Mouse (Mus musculus): ENCODE results near the gene Tctn1. TPM values are rescaled to one million over a fixed set of nuclear protein-coding genes. Genes with fewer than 3 reads are reported as not detected.

The Tctn1 gene
- total and polyA plus RNA-seq, 2 experiments, result 1.6 to 5.9 TPM

DNA sequence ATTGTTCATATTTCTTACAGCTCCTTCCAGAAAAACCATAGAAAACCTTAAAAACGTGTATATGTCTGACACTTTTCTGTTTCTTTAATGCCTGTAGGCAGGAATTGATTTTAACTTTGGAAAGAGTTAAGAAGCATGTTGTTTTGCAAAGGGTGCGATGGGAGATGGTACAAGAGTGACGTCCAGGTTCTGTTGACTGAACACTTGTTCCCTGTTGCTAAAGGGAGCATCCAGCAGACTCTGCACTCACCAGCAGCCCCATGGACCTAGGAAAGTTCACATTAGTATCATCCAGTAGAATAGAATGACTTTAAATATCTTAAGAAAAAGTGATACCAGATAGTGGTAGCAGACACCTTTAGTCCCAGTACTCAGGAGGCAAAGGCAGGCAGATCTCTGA is 42.3 kb upstream of the Tctn1 start:
- DNase-seq (ENCODE audit: extremely low read depth, low read depth, low spot score), result peak; percentile 85
- Histone ChIP-seq H3K4me3 (ENCODE audit: insufficient read depth, low read depth, low read length) (no peak overlapping the region), H3K79me2 (ENCODE audit: control insufficient read depth, insufficient read depth, low read length) (peaks cover 32% of the 10 kb centered on the region), H3K4me1 (ENCODE audit: control insufficient read depth, insufficient read depth, low read length) (peaks cover 34% of the 10 kb centered on the region), H3K36me3 (ENCODE audit: control insufficient read depth, insufficient read depth, low read length) (peaks cover 6% of the 10 kb centered on the region; the same call in 1 of the 2 replicates), H3K27me3 (ENCODE audit: control insufficient read depth, insufficient read depth, low read length) (no peaks in the 10 kb centered on the region), H3K9ac (ENCODE audit: low read depth, low read length) (no peak overlapping the region; the same call in 1 of the 2 replicates), H3K27ac (replicated peaks; ENCODE audit: insufficient read depth, low read depth, low read length) (peak overlapping the region; percentile 70)
- TF ChIP-seq CTCF (IDR thresholded peaks at IDR 0.05; ENCODE audit: low read depth, low read length) (no peak), POLR2A (IDR thresholded peaks at IDR 0.05; ENCODE audit: extremely low read depth, insufficient read depth, low read length) (no peak)
- 26% methylated on average over 3 of the region's 3 CpGs for WGBS

DNA sequence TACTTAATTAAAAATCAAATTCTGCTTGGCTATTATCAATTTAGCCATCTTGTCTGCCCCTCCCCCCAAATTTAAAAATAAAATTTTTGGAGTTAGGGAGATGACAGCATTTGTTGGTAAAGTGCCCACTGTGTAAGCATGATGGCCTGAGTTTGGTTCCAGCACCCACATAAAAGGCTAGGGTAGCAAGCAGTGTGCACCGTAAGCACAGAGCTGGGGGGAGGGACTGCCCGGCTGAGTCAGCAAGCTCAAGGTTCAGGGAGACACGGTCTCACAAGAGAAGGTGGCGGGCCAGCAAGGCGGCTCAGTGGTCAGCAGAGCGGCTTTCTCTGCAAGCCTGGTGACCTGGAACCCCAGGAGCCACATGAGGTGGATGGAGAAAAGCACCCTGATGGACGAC is 41.2 kb upstream of the Tctn1 start:
- peak; percentile 73 for DNase-seq (ENCODE audit: extremely low read depth, low read depth, low spot score)
- WGBS, result 44% methylated on average over 7 of the region's 7 CpGs

DNA sequence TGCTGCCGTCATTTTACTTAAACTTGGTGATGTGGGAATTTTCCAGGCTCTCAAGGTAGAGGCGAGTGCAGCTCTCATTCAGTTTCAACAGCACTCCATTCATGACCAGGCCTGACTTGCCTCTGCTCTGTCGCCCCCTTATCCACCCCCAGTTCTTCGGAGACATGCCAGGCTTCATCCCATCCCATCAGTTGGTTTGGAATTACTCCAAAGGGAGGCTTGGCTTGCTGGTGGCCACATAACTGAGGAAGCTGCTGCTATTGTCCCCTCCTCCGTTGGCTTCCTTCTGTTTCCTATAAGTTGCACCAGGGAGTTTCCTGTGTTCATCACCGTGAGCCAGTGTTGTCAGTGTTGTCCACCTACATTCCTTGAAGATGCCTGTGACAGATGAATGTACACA is 40.3 kb upstream of the Tctn1 start:
- Histone ChIP-seq H3K27me3 (ENCODE audit: control insufficient read depth, insufficient read depth, low read length) (no peaks in the 10 kb centered on the region), H3K9ac (ENCODE audit: low read depth, low read length) (no peak overlapping the region), H3K79me2 (ENCODE audit: control insufficient read depth, insufficient read depth, low read length) (peaks cover 42% of the 10 kb centered on the region), H3K4me1 (ENCODE audit: control insufficient read depth, insufficient read depth, low read length) (peaks cover 34% of the 10 kb centered on the region), H3K36me3 (ENCODE audit: control insufficient read depth, insufficient read depth, low read length) (peaks cover 6% of the 10 kb centered on the region; the same call in 1 of the 2 replicates), H3K4me3 (ENCODE audit: insufficient read depth, low read depth, low read length) (no peak overlapping the region), H3K27ac (replicated peaks; ENCODE audit: insufficient read depth, low read depth, low read length) (no peak overlapping the region)
- TF ChIP-seq POLR2A (IDR thresholded peaks at IDR 0.05; ENCODE audit: extremely low read depth, insufficient read depth, low read length), result no peak
- no peak for TF ChIP-seq CTCF (IDR thresholded peaks at IDR 0.05; ENCODE audit: low read depth, low read length)
- 76% methylated on average over 6 of the region's 6 CpGs for whole genome bisulfite sequencing
- DNase-seq (ENCODE audit: extremely low read depth, low read depth, low spot score), result no peak

More for the DNA sequence above, 41.2 kb upstream of the Tctn1 start:
- Histone ChIP-seq H3K79me2 (ENCODE audit: control insufficient read depth, insufficient read depth, low read length) (peaks cover 34% of the 10 kb centered on the region), H3K36me3 (ENCODE audit: control insufficient read depth, insufficient read depth, low read length) (peaks cover 6% of the 10 kb centered on the region; the same call in 1 of the 2 replicates), H3K4me1 (ENCODE audit: control insufficient read depth, insufficient read depth, low read length) (peaks cover 34% of the 10 kb centered on the region), H3K9ac (ENCODE audit: low read depth, low read length) (no peak overlapping the region), H3K27ac (replicated peaks; ENCODE audit: insufficient read depth, low read depth, low read length) (peak overlapping the region; percentile 29; the same call in 1 of the 2 replicates), H3K27me3 (ENCODE audit: control insufficient read depth, insufficient read depth, low read length) (no peaks in the 10 kb centered on the region), H3K4me3 (ENCODE audit: insufficient read depth, low read depth, low read length) (no peak overlapping the region)
- TF ChIP-seq CTCF (IDR thresholded peaks at IDR 0.05; ENCODE audit: low read depth, low read length) (no peak), POLR2A (IDR thresholded peaks at IDR 0.05; ENCODE audit: extremely low read depth, insufficient read depth, low read length) (no peak)

DNA sequence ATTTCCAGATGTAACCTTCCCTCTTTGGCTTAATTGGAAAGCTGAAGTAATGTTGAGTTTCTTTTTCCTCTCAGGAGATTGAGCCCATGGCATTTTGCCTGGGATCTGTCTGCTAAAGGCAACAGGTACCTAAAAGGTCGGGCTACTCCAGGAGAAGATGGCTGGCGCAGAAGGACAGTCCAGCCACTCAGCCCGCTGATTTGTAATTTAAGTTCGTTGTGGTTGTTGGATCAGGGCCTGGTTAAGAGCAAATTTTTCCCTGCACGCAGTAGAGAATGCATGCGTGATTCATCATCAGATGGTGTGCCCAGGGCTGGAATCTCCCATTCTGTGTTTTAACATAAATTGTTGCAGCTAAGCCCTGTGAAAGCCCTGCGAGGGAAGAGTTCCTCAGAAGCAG is 39.7 kb upstream of the Tctn1 start:
- no peak overlapping the region for H3K27ac ChIP-seq (replicated peaks; ENCODE audit: insufficient read depth, low read depth, low read length)
- DNase-seq (ENCODE audit: extremely low read depth, low read depth, low spot score), result peak; percentile 57
- H3K4me1 ChIP-seq (ENCODE audit: control insufficient read depth, insufficient read depth, low read length), result peaks cover 34% of the 10 kb centered on the region
- WGBS, result 67% methylated on average over 7 of the region's 7 CpGs
- no peak overlapping the region for H3K4me3 ChIP-seq (ENCODE audit: insufficient read depth, low read depth, low read length)
- H3K27me3 ChIP-seq (ENCODE audit: control insufficient read depth, insufficient read depth, low read length), result no peaks in the 10 kb centered on the region
- peaks cover 42% of the 10 kb centered on the region for H3K79me2 ChIP-seq (ENCODE audit: control insufficient read depth, insufficient read depth, low read length)
- peaks cover 6% of the 10 kb centered on the region; the same call in 1 of the 2 replicates for H3K36me3 ChIP-seq (ENCODE audit: control insufficient read depth, insufficient read depth, low read length)
- no peak overlapping the region for H3K9ac ChIP-seq (ENCODE audit: low read depth, low read length)
- TF ChIP-seq POLR2A (IDR thresholded peaks at IDR 0.05; ENCODE audit: extremely low read depth, insufficient read depth, low read length) (no peak), CTCF (IDR thresholded peaks at IDR 0.05; ENCODE audit: low read depth, low read length) (no peak)

DNA sequence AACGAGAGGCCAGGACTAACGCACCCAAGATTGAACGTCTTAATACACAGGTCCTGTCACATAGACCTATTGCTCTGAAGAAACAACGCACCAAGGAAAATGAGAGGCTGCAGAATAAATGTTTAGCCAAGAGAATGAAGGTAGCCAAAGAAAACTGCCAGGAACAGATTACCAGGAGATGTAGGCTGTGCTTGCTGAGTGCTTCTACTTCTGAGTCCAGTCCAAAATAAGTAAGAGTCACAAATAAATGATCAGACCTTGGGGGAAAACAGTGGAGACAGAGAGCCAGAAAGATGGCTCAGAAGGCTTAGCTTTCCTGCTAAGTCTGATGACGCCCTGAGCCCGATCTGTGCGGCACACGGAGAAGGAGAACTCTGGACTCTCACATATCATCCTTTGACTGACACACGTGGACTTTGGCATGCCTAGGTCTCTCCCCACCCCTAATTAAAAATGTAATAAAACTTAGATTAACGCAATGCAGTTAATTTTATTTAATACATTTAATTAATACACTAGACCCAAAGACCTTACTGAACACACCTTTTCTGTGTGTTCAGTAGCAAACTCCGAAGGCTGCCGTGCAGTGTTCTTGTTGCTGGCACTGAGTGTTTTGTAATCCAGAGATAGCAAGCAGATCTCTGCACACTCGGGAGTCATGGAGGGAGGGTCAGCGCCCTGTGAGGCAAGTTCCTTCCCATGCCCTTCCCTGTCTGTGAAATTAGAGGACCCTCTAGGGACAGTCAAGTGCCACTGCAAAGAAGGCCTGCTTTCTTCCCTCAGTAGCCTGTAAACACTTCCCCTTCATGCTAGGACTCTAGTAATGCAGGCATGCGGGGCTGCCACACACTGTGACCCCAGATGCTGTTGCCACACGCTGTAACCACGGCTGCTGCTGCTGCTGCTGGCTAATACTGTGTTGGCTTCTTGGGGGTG is 38.8 kb upstream of the Tctn1 start:
- H3K9ac ChIP-seq (ENCODE audit: low read depth, low read length), result peak overlapping the region; percentile 44; the same call in 1 of the 2 replicates
- H3K4me1 ChIP-seq (ENCODE audit: control insufficient read depth, insufficient read depth, low read length), result peaks cover 34% of the 10 kb centered on the region
- peak overlapping the region; percentile 31 for H3K27ac ChIP-seq (replicated peaks; ENCODE audit: insufficient read depth, low read depth, low read length)
- peaks cover 42% of the 10 kb centered on the region for H3K79me2 ChIP-seq (ENCODE audit: control insufficient read depth, insufficient read depth, low read length)
- DNase-seq (ENCODE audit: extremely low read depth, low read depth, low spot score), result peak; percentile 74
- H3K27me3 ChIP-seq (ENCODE audit: control insufficient read depth, insufficient read depth, low read length), result no peaks in the 10 kb centered on the region
- H3K36me3 ChIP-seq (ENCODE audit: control insufficient read depth, insufficient read depth, low read length), result peaks cover 1% of the 10 kb centered on the region; the same call in 1 of the 2 replicates
- 22% methylated on average over 17 of the region's 17 CpGs for WGBS
- H3K4me3 ChIP-seq (ENCODE audit: insufficient read depth, low read depth, low read length), result no peak overlapping the region
- TF ChIP-seq POLR2A (IDR thresholded peaks at IDR 0.05; ENCODE audit: extremely low read depth, insufficient read depth, low read length) (no peak), CTCF (IDR thresholded peaks at IDR 0.05; ENCODE audit: low read depth, low read length) (peak; percentile 38)

Measured in liver, adult 2 months (tissue).